Mouse (Mus musculus): ENCODE measurements around the gene Krba1. TPM values are rescaled to one million over a fixed set of nuclear protein-coding genes. Genes with fewer than 3 reads are reported as not detected.
A peak's percentile ranks its signal among the peaks of the same experiment; 100 is the strongest.

Gene Krba1
- polyA plus RNA-seq, 1 experiment from 2014 or later, result 23.6 TPM

DNA sequence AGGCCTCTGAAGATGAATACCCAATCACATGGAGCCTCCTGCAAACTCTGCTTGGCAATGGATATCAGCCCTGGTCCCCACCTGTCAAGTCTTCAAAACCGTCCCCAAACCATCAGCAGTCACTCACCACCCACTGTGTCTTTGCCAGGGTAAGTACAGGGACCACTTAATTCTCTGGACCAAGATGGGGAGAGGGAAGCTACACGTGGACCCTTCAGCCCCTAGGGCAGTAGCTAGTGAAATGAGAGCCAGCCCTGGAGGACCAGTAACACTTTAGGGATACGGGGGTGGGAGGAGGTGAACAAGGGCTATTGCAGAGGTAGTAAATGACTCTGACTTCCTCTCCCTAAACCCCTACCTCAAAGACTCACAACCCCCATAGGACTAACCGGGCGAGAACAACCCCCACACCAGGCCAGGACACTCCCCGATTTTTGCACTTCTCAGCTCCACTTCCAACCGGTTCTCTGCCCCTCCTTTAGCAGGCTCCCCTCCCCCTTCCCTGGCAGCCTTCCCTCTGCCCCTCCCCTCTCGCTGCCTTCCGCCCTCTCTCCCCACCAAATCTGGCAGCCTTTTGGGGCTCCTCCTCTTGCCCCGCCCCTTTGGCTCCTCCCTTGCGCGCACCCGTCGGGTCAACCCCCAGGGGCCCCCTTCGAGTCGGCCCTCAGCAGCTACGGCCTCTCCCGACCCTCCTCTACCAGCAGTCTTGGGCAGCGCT, 48.4 kb downstream of the Krba1 start:
- Histone ChIP-seq H3K4me1 (peaks cover 75% of the 10 kb centered on the region), H3K36me3 (peaks cover 39% of the 10 kb centered on the region), H3K27me3 (no peaks in the 10 kb centered on the region), H3K4me2 (peak overlapping the region; percentile 85), H3K27ac (peak overlapping the region; percentile 98), H3K4me3 (replicated peaks) (peak overlapping the region; percentile 89), H3K9ac (peak overlapping the region; percentile 47), H3K9me3 (replicated peaks) (0 out of 2 replicates have a peak, but pooled peaks cover 2% of the 10 kb centered on the region)
- ATAC-seq (replicated peaks; ENCODE audit: low FRiP score), result peak; percentile 83
- 2% methylated on average over 19 of the region's 19 CpGs for WGBS

DNA sequence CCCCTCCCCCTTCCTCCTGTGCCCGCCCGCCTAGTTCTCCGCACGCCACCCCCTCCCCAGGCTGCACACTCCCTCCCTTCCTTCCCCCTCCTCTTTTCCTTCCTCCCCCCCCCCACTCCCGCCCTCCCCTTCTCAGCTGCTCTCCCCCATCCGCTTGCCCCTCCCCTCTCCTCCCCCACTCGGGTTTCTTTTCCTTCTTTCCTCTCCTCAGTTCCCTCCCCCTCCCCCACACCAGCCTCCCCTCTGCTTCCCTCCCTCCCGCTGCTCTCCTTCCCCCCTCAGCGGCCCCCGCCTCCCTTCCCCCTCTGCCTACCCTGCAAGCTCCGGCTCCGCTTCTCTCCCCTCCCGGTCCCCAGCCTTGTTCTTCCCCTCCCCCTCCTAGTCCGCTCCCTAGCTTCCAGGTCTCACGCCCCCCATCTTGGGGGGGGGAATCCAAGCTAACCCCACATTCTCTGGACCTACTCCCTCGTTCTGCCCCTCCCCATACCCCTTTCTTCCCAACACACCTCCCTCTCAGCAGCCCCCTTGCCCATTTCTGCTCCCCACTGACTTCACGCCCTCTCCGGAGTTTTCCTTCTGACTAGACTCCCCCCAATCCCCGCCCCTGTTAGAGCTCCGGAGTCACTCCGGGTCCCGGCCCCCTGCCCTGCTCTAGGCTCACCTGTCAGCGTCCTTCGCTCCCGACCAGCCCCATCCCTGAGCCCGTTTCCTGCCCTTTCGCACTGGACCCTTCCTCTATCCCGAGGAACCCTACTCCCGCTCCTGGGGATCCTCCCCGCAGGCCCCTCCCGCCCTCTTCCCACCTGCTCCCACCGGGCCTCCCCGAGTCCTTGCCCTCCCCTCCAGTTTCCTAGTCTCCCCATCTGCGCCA, 49.2 kb downstream of the Krba1 start:
- Histone ChIP-seq H3K9me3 (replicated peaks) (0 out of 2 replicates have a peak, but pooled peaks cover 2% of the 10 kb centered on the region), H3K4me2 (peak overlapping the region; percentile 85), H3K4me1 (peaks cover 70% of the 10 kb centered on the region), H3K9ac (peak overlapping the region; percentile 87), H3K4me3 (replicated peaks) (peak overlapping the region; percentile 89), H3K27ac (peak overlapping the region; percentile 98), H3K36me3 (peaks cover 31% of the 10 kb centered on the region), H3K27me3 (no peaks in the 10 kb centered on the region)
- under 1% methylated on average over 27 of the region's 34 CpGs for WGBS
- ATAC-seq (replicated peaks; ENCODE audit: low FRiP score), result peak; percentile 57

DNA sequence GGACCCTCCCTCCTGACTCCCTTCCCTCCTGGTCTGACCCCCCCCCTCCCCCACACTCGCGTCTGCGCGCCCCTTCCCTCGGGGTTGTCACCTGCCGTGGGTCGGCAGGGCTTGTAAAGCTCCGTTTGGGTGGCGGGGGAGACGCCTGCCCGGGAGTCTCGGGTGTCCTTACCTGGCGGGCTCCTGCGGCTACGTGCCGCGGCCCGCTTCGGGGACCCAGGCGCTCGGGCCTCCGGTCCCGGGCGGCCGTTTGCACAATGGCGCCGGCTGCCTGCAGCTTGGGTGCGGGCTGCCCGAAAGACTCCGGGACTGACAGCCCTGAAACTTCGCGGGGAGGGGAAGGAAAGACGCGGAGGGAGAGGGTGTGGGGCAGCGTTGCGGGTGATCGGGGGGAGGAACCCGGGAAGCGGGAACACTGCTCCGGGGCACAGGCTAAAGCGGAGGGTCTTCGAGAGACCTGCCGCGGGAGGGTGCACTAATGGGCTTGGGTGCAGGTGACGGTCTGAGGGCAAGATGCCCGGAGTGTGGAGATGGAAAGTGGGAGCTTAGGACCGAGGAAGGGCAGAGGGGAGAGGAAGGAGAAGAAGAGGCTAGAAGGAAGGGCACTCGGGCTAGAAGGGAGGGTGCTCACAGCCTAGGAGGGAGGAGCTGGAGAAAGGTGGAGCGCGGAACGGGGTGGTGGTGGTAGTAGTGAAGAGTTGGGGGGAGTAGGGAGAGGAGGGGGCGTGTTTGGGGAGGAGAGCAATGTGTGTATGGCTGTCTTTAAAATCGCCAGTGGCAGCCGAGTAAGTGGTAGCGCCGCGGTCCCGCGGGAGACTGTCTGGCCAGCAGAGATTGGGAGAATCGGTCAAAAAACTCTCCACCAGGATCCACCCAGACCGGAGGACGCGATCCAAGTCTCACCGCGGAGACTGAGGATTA, 50.1 kb downstream of the Krba1 start, which contains the start of gene Zfp467:
Gene Zfp467 (minus strand): TSS at position 645 of the 921 bp plus-strand sequence.
- 0 out of 2 replicates have a peak, but pooled peaks cover 2% of the 10 kb centered on the region for H3K9me3 ChIP-seq (replicated peaks)
- peak within 1 kb of the TSS; percentile 89 for H3K4me3 ChIP-seq (replicated peaks)
- WGBS, result under 1% methylated on average over 65 of the region's 65 CpGs
- peaks cover 24% of the 10 kb centered on the region for H3K36me3 ChIP-seq
- H3K27me3 ChIP-seq, result no peaks in the 10 kb centered on the region
- H3K4me1 ChIP-seq, result peaks cover 61% of the 10 kb centered on the region
- peak within 1 kb of the TSS; percentile 85 for H3K4me2 ChIP-seq
- H3K9ac ChIP-seq, result peak within 1 kb of the TSS; percentile 87
- peak; percentile 46; the same call in 1 of the 2 replicates for ATAC-seq (replicated peaks; ENCODE audit: low FRiP score)
- peak within 1 kb of the TSS; percentile 98 for H3K27ac ChIP-seq

DNA sequence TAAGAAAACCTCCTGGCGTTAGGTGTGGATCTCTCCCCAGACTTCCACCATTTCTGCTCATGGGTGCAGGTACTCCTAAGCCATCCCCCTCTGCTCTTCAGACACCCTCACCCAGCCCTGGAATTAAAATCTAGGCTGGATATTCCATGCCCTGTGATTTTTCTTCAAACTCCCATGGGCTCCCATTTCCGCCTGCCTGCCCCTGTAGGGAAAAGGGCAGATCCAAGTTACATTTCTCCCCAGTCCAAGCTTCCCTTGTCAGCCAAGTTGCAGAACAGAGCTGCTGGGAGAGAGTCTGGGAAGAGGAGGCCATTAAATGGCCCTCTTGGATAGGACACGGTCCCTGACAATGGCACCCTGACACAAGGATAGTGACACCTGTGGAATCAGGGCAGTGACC, 50.9 kb downstream of the Krba1 start:
- Histone ChIP-seq H3K9ac (peak overlapping the region; percentile 87), H3K36me3 (peaks cover 17% of the 10 kb centered on the region), H3K4me1 (peaks cover 53% of the 10 kb centered on the region), H3K27ac (peak overlapping the region; percentile 98), H3K27me3 (no peaks in the 10 kb centered on the region), H3K4me3 (replicated peaks) (peak overlapping the region; percentile 89), H3K9me3 (replicated peaks) (0 out of 2 replicates have a peak, but pooled peaks cover 2% of the 10 kb centered on the region), H3K4me2 (peak overlapping the region; percentile 85)
- ATAC-seq (replicated peaks; ENCODE audit: low FRiP score), result no peak
- WGBS, result 21% methylated on average over 3 of the region's 3 CpGs

DNA sequence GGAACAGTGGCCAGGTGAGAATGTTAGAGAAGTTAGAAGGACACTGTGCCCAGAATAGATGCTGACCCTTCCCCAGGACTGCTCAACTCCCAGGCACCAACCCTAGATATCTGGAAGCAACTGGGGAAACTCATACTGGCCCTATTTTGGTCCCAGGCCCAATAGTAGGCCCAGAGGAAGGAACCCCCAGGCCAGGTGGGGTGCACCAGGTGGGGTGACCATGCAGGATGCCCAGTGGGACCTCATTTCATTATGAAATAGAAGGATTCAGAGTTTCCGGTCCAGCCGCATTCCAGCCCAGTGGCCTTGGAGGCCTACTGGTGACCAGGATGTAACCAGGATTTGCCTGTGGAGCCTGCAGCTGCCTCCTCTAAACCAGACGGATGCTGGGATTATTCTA, 51.5 kb downstream of the Krba1 start:
- Histone ChIP-seq H3K9ac (no peak overlapping the region), H3K27me3 (no peaks in the 10 kb centered on the region), H3K27ac (peak overlapping the region; percentile 98), H3K4me3 (replicated peaks) (no peak overlapping the region), H3K9me3 (replicated peaks) (0 out of 2 replicates have a peak, but pooled peaks cover 2% of the 10 kb centered on the region), H3K36me3 (peaks cover 11% of the 10 kb centered on the region), H3K4me1 (peaks cover 46% of the 10 kb centered on the region), H3K4me2 (0 out of 2 replicates have a peak overlapping the region, but pooled peaks have one; percentile 85)
- ATAC-seq (replicated peaks; ENCODE audit: low FRiP score), result no peak
- 88% methylated on average over 3 of the region's 3 CpGs for WGBS

DNA sequence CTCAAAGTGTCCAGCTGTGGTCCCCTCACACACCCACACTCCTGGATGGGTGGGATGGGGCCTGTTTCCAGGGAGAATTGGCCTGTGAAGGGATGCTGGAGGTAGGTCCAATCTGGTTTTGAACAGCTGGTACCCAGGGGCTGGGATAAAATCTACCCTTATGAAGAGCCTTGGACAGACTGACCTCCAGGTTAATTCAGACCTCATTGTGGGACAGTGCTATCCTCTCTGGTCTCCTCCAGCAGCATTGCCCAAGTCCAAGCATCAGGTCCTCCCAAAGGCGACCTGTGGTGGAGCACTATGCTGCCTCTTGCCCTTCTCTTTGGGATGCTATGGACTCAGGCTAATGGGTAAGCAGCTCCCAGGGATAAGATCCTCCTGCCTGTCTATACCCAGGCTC, 52.5 kb downstream of the Krba1 start, which contains the start of gene Sspo:
Gene Sspo (plus strand): TSS at position 301 of the 400 bp plus-strand sequence.
- 87% methylated on average over 1 of the region's 1 CpGs for WGBS
- peaks cover 38% of the 10 kb centered on the region for H3K4me1 ChIP-seq
- H3K27me3 ChIP-seq, result no peaks in the 10 kb centered on the region
- no peaks in the 10 kb centered on the region for H3K9me3 ChIP-seq (replicated peaks)
- H3K4me3 ChIP-seq (replicated peaks), result no peak within 1 kb of the TSS
- H3K27ac ChIP-seq, result peak within 1 kb of the TSS; percentile 98; the same call in 1 of the 2 replicates
- no peak within 1 kb of the TSS for H3K9ac ChIP-seq
- ATAC-seq (replicated peaks; ENCODE audit: low FRiP score), result no peak
- H3K4me2 ChIP-seq, result no peak within 1 kb of the TSS
- H3K36me3 ChIP-seq, result peaks cover under 1% of the 10 kb centered on the region; the same call in 1 of the 2 replicates

DNA sequence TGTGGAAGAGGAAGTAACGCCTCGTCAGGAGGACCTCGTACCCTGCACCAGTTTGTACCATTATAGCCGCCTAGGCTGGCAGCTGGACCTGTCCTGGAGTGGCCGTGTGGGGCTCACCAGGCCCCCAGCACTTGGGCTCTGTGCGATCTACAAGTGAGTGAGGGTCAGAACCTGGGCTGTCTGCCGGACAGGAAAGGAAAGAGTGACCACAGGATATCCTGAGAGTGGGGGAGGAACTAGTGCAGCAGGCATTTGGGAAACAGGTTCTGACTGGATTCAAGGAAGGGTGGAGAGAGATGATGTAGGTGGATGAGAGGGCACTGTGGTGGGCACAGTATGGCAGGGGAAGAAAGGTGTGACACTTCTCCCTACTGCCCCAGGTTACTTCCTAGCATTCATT, 53.1 kb downstream of the Krba1 start:
- Histone ChIP-seq H3K27me3 (no peaks in the 10 kb centered on the region), H3K27ac (no peak overlapping the region), H3K4me1 (peaks cover 32% of the 10 kb centered on the region), H3K9me3 (replicated peaks) (no peaks in the 10 kb centered on the region), H3K4me2 (no peak overlapping the region), H3K9ac (no peak overlapping the region), H3K36me3 (no peaks in the 10 kb centered on the region), H3K4me3 (replicated peaks) (no peak overlapping the region)
- no peak for ATAC-seq (replicated peaks; ENCODE audit: low FRiP score)
- 65% methylated on average over 7 of the region's 7 CpGs for WGBS

DNA sequence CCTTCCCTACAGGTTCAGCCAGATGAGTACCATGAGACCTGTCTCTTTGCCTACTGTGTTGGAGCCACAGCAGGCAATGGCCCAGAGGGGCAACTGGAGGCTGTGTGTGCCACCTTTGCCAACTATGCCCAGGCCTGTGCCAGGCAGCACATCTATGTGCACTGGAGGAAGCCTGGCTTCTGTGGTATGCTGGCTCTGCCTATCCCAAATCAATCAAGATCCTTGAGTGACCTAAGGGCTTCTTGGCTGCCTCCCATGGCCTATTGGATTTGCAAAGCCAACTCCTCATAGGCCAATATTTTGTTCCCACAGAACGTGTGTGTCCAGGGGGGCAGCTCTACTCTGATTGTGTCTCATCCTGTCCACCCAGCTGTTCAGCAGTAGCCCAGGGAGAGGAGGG, 56.8 kb downstream of the Krba1 start:
- Histone ChIP-seq H3K9ac (no peak overlapping the region), H3K4me2 (no peak overlapping the region), H3K4me3 (replicated peaks) (no peak overlapping the region), H3K36me3 (no peaks in the 10 kb centered on the region), H3K9me3 (replicated peaks) (no peaks in the 10 kb centered on the region), H3K27me3 (no peaks in the 10 kb centered on the region), H3K27ac (no peak overlapping the region), H3K4me1 (peaks cover 15% of the 10 kb centered on the region)
- WGBS, result 62% methylated on average over 1 of the region's 1 CpGs
- ATAC-seq (replicated peaks; ENCODE audit: low FRiP score), result no peak

DNA sequence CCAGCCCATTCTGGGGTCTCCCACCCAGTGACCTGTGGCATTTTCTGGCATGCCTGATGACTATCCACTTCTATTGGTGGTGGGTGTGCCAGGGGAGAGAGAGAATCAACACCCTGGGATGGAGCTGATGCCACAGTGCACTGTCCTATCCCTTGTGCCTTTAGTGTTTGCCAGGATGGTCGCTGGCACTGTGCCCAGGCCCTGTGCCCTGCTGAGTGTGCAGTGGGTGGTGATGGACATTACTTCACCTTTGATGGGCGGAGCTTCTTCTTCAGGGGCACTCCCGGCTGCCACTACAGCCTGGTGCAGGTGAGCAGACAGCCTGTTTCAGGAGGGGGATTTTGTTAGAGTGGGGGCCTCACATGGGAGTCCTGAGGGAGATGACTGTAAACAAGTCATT, 57.4 kb downstream of the Krba1 start:
- no peak for ATAC-seq (replicated peaks; ENCODE audit: low FRiP score)
- Histone ChIP-seq H3K9me3 (replicated peaks) (no peaks in the 10 kb centered on the region), H3K27me3 (no peaks in the 10 kb centered on the region), H3K4me3 (replicated peaks) (no peak overlapping the region), H3K4me2 (no peak overlapping the region), H3K36me3 (no peaks in the 10 kb centered on the region), H3K4me1 (peaks cover 9% of the 10 kb centered on the region; the same call in 1 of the 2 replicates), H3K9ac (no peak overlapping the region), H3K27ac (no peak overlapping the region)
- WGBS, result 77% methylated on average over 3 of the region's 3 CpGs

DNA sequence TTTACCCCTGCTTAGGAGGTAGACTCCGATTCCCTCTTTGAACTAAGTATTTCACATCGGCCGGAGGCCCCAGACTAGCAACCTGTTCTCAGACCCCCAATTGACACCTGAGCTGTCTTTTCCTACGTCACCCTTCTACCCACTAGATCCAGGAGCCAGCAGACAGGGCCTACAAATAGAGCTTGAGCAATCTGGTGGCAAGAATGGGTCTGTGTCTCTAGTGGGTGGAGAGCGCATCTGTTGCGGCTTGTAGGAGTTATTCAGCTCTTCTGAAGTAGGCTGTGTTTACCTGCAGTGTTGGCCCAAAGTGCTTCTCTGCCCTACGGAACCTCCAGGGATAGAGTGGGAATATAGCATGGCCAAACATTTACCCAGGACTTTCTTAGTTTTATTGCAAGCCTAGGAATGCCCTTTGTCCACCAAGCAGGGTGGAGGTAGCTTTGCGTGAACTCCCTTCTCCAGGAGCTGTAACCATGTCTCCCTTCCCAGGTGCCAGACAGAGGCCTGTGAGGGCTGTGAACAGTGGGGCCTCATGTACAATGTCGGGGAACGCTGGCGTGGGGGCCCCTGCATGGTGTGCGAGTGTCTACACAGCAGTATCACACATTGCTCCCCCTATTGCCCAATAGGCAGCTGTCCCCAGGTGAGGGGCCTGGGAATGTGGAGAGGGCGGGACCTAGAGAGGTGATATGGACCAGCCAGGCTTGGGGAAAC, 69.7 kb downstream of the Krba1 start:
- H3K27ac ChIP-seq, result no peak overlapping the region
- peaks cover 5% of the 10 kb centered on the region for H3K4me1 ChIP-seq
- H3K27me3 ChIP-seq, result no peaks in the 10 kb centered on the region
- 0 out of 2 replicates have a peak, but pooled peaks have one; percentile 20 for ATAC-seq (replicated peaks; ENCODE audit: low FRiP score)
- H3K36me3 ChIP-seq, result no peaks in the 10 kb centered on the region
- no peaks in the 10 kb centered on the region for H3K9me3 ChIP-seq (replicated peaks)
- H3K9ac ChIP-seq, result no peak overlapping the region
- no peak overlapping the region for H3K4me3 ChIP-seq (replicated peaks)
- WGBS, result 89% methylated on average over 13 of the region's 13 CpGs
- no peak overlapping the region for H3K4me2 ChIP-seq

All from kidney, embryonic 15.5 days (tissue).